Mouse (Mus musculus) liver, embryonic 13.5 days (tissue): ENCODE measurements at regions not wholly inside any gene's neighbourhood (a gene's known extent, or its start where the extent isn't known, plus 50 kb on each side); places are given as distances from the start of the nearest gene placed in this dataset.

Experiments
- ATAC-seq: fragments of 200-750 bp; cut with Nextera tagmentation; 2 replicates; pipeline ENCODE4 v1.8.0; 2017; ENCODE audit warnings: low read depth, mild to moderate bottlenecking, moderate number of reproducible peaks, moderate library complexity
- DNase-seq: peaks from one replicate; pipeline ENCODE4 v3.0.0; 2022
- H3K27ac ChIP-seq: fragments of 300-500 bp; sonication (generic); 2 replicates; pipeline ENCODE4 v1.5.1; 2015; ENCODE audit warnings: moderate library complexity, mild to moderate bottlenecking, inconsistent platforms
- H3K27me3 ChIP-seq: fragments of 300-500 bp; sonication (generic); 2 replicates; pipeline ENCODE4 v1.6.1; 2015; ENCODE audit warnings: mild to moderate bottlenecking, inconsistent platforms
- H3K36me3 ChIP-seq: fragments of 300-500 bp; sonication (generic); 2 replicates; pipeline ENCODE4 v1.6.1; 2015; ENCODE audit warnings: mild to moderate bottlenecking, inconsistent platforms
- H3K4me1 ChIP-seq: fragments of 300-500 bp; sonication (generic); replicated peaks from 2 replicates; pipeline ENCODE4 v1.6.1; 2015; ENCODE audit warnings: inconsistent platforms
- H3K4me2 ChIP-seq: fragments of 300-500 bp; sonication (generic); 2 replicates; pipeline ENCODE4 v1.6.1; 2015; ENCODE audit warnings: inconsistent platforms, mild to moderate bottlenecking, moderate library complexity
- H3K4me3 ChIP-seq: fragments of 300-500 bp; sonication (generic); replicated peaks from 2 replicates; pipeline ENCODE4 v1.5.1; 2015; ENCODE audit warnings: mild to moderate bottlenecking, inconsistent platforms
- H3K9ac ChIP-seq: fragments of 300-500 bp; sonication (generic); 2 replicates; pipeline ENCODE4 v1.6.1; 2015; ENCODE audit warnings: mild to moderate bottlenecking, inconsistent platforms
- H3K9me3 ChIP-seq: fragments of 300-500 bp; sonication (generic); replicated peaks from 2 replicates; pipeline ENCODE4 v1.6.1; 2016; ENCODE audit warnings: inconsistent platforms
- WGBS: fragments of 180-500 bp; shearing (Covaris S2); methylation state at CpG from one replicate; pipeline ENCODE4 v1.1.7; 2015; ENCODE audit not compliant: insufficient replicate concordance; 5-methylcytosine and 5-hydroxymethylcytosine counted together

- Histone ChIP-seq H3K4me2 (no peak overlapping the region), H3K4me3 (no peak overlapping the region), H3K4me1 (no peaks in the 10 kb centered on the region), H3K27me3 (no peaks in the 10 kb centered on the region), H3K9ac (no peak overlapping the region), H3K36me3 (no peaks in the 10 kb centered on the region), H3K9me3 (no peaks in the 10 kb centered on the region), H3K27ac (no peak overlapping the region)
- ATAC-seq (peak; percentile 53; the same call in 1 of the 2 replicates), DNase-seq (peak; percentile 3)
- 47% methylated on average over 2 of the region's 2 CpGs for WGBS
Observed at GRCm38 (mm10) chr17:85755557-85755956, 67.5 kb upstream of the Six2 start.

GRCm38 (mm10) chr17:85748649-85749081 is 60.6 kb upstream of the Six2 start:
- no peaks in the 10 kb centered on the region for H3K4me1 ChIP-seq
- H3K27ac ChIP-seq: no peak overlapping the region
- no peaks in the 10 kb centered on the region for H3K36me3 ChIP-seq
- no peak overlapping the region for H3K4me3 ChIP-seq
- H3K4me2 ChIP-seq: no peak overlapping the region
- ATAC-seq (no peak), DNase-seq (no peak)
- no peaks in the 10 kb centered on the region for H3K9me3 ChIP-seq
- H3K27me3 ChIP-seq: 0 out of 2 replicates have a peak, but pooled peaks cover 5% of the 10 kb centered on the region
- WGBS: 45% methylated on average over 10 of the region's 10 CpGs
- H3K9ac ChIP-seq: no peak overlapping the region

DNA sequence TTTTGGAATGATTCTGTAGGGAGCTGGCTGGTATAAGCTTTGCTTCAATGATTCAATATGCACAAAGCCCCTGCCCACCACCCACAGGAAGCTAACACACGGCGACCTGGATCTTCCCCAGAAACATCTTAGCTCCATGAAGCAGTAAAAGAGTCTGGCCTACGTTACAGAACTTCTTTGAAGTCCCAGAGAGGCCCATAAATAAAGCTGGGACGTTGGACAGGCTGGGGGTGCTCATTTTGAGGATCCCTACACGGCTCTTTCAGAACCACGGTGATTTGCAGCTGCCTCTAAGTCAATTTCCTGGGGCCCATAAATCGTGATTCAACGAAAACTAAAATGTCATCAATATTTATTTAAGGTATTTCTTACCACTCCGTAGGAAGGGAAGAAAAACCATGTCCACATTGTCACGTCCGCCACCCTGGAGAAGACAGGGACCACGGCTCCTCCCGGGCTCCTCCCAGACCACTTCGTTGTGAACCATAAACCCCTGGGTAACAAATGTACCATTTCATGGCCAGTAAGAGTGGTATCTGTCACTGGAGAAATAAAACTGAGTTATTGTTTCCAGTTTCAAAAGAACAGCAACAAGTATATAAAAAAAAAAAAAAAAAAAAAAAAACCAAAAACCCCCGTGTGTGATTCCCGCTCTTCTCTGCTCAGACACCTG is 60.0 kb upstream of the Six2 start:
- H3K27ac ChIP-seq: no peak overlapping the region
- no peaks in the 10 kb centered on the region for H3K4me1 ChIP-seq
- no peak overlapping the region for H3K9ac ChIP-seq
- WGBS: 61% methylated on average over 16 of the region's 16 CpGs
- no peaks in the 10 kb centered on the region for H3K36me3 ChIP-seq
- ATAC-seq (no peak), DNase-seq (no peak)
- no peaks in the 10 kb centered on the region for H3K9me3 ChIP-seq
- H3K4me2 ChIP-seq: no peak overlapping the region
- 0 out of 2 replicates have a peak, but pooled peaks cover 5% of the 10 kb centered on the region for H3K27me3 ChIP-seq
- H3K4me3 ChIP-seq: no peak overlapping the region
